Mouse (Mus musculus) embryonic facial prominence, embryonic 15.5 days (tissue): Measurements from ENCODE around the gene Acap3. TPM values are rescaled to one million over a fixed set of nuclear protein-coding genes. Genes with fewer than 3 reads are reported as not detected.

ENCODE experiments used
- ATAC-seq: fragments of 200-750 bp; cut with Nextera tagmentation; 2 replicates; pipeline ENCODE4 v1.8.0; 2017; ENCODE audit warnings: low read depth, moderate TSS enrichment; ENCODE audit not compliant: insufficient number of reproducible peaks, low FRiP score, low TSS enrichment
- H3K27ac ChIP-seq: fragments of 300-500 bp; sonication (generic); replicated peaks from 2 replicates; pipeline ENCODE4 v1.5.1; 2015; ENCODE audit warnings: mild to moderate bottlenecking, inconsistent platforms
- H3K27me3 ChIP-seq: fragments of 300-500 bp; sonication (generic); 2 replicates; pipeline ENCODE4 v1.6.1; 2015; ENCODE audit warnings: inconsistent platforms
- H3K36me3 ChIP-seq: fragments of 300-500 bp; sonication (generic); 2 replicates; pipeline ENCODE4 v1.6.1; 2015; ENCODE audit warnings: mild to moderate bottlenecking, inconsistent platforms
- H3K4me1 ChIP-seq: fragments of 300-500 bp; sonication (generic); 2 replicates; pipeline ENCODE4 v1.6.1; 2015; ENCODE audit warnings: inconsistent platforms
- H3K4me2 ChIP-seq: fragments of 300-500 bp; sonication (generic); replicated peaks from 2 replicates; pipeline ENCODE4 v1.6.1; 2015; ENCODE audit warnings: mild to moderate bottlenecking, inconsistent platforms
- H3K4me3 ChIP-seq: fragments of 300-500 bp; sonication (generic); replicated peaks from 2 replicates; pipeline ENCODE4 v1.5.1; 2015; ENCODE audit warnings: mild to moderate bottlenecking, inconsistent platforms
- H3K9ac ChIP-seq: fragments of 300-500 bp; sonication (generic); 2 replicates; pipeline ENCODE4 v1.6.1; 2015; ENCODE audit warnings: inconsistent platforms
- H3K9me3 ChIP-seq: fragments of 300-500 bp; sonication (generic); replicated peaks from 2 replicates; pipeline ENCODE4 v1.6.1; 2016; ENCODE audit warnings: inconsistent platforms
- WGBS: fragments of 180-500 bp; shearing (Covaris S2); methylation state at CpG from one replicate; pipeline ENCODE4 v1.1.7; 2015; 5-methylcytosine and 5-hydroxymethylcytosine counted together
- polyA plus RNA-seq: library from polyadenylated mRNA; unstranded; fragments of >200 nt; fragmentation: Nextera tagmentation; extraction: Ambion mirVana; gene quantifications from 2 replicates; pipeline ENCODE4 v1.2.1, GENCODE M21; 2015

The Acap3 gene
- polyA plus RNA-seq, 1 experiment from 2014 or later = 26.2 TPM

DNA sequence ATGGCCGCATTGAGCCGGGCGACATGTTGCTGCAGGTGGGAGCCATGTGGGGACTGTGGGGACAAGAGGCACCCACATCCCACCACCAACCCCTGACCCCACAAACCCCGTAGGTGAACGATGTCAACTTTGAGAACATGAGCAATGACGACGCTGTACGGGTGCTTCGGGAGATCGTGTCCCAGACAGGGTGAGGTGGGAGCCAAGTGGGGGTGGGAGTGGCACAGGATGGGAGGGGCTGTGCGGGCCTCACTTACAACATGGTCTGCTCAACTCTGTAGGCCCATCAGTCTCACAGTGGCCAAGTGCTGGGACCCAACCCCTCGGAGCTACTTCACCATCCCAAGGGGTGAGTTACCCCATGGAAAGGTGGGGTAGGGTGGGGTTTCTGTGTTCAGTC lies 36.6 kb upstream of the Acap3 start:
- Histone ChIP-seq H3K27ac (no peak overlapping the region), H3K9me3 (no peaks in the 10 kb centered on the region), H3K4me3 (no peak overlapping the region), H3K4me1 (peaks cover 5% of the 10 kb centered on the region; the same call in 1 of the 2 replicates), H3K9ac (no peak overlapping the region), H3K27me3 (no peaks in the 10 kb centered on the region), H3K36me3 (peaks cover 55% of the 10 kb centered on the region), H3K4me2 (no peak overlapping the region)
- no peak for ATAC-seq
- whole genome bisulfite sequencing = 94% methylated on average over 12 of the region's 12 CpGs

DNA sequence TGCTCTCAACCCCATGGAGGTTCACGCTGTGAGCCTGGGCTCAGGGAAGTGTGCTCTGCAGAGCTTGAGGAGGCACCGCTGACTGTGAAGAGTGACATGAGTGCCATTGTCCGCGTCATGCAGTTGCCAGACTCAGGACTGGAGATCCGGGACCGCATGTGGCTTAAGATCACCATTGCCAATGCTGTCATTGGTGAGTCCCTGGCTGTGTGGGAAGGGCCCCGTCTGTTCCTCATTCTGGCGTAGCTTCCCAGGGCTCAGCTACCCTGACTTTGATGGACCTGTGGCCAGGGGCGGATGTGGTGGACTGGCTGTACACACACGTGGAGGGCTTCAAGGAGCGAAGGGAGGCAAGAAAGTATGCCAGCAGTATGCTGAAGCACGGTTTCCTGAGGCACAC lies 35.6 kb upstream of the Acap3 start:
- Histone ChIP-seq H3K9me3 (no peaks in the 10 kb centered on the region), H3K4me1 (peaks cover 5% of the 10 kb centered on the region; the same call in 1 of the 2 replicates), H3K36me3 (peaks cover 66% of the 10 kb centered on the region), H3K4me2 (no peak overlapping the region), H3K4me3 (no peak overlapping the region), H3K27me3 (no peaks in the 10 kb centered on the region), H3K9ac (no peak overlapping the region), H3K27ac (no peak overlapping the region)
- 91% methylated on average over 12 of the region's 12 CpGs for WGBS
- no peak for ATAC-seq

DNA sequence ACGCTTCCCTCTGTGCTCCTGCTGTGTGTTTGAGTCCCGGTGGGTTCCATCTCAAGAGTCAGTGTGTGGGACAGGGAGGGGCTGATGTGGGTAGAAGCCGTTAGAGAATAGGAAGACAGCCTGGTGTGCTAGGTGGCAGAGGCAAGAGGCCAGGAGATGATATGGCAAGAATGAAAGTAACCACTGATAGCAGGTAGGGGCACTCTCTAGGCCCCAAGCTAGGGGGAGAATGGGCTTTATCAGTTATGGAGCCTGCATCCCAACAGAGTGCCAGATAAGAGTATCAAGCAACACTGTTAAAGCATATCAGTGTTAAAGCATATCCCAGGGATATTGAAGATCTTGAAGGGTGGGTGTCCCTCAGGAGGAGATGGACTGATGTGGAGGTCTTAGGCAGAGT lies 34.7 kb upstream of the Acap3 start:
- Histone ChIP-seq H3K4me3 (no peak overlapping the region), H3K36me3 (peaks cover 69% of the 10 kb centered on the region), H3K27ac (no peak overlapping the region), H3K4me2 (no peak overlapping the region), H3K9me3 (no peaks in the 10 kb centered on the region), H3K9ac (no peak overlapping the region), H3K27me3 (no peaks in the 10 kb centered on the region), H3K4me1 (peaks cover under 1% of the 10 kb centered on the region; the same call in 1 of the 2 replicates)
- ATAC-seq = no peak
- whole genome bisulfite sequencing = 89% methylated on average over 3 of the region's 3 CpGs

DNA sequence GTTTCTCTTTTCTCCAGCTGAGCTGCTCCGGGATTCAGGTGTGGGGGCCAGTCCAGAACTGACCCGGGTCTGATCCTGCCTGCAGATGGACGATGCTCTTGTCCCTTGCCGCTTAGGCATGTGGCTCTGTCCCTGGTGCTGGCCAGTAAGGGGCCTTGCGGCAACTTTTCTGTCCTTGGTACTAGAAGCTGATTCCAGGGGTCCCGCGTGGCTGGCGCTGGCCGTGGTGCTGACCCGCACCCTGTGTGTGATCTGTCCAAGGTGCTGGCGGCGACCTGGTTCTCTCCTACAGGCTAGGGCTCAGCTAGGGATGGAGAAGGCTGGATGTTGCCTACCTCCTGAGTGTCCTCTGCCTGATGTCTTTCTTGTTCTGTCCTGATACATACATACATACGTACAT lies 32.3 kb upstream of the Acap3 start:
- H3K4me3 ChIP-seq = no peak overlapping the region
- peaks cover 61% of the 10 kb centered on the region for H3K36me3 ChIP-seq
- no peak overlapping the region for H3K4me2 ChIP-seq
- ATAC-seq = no peak
- H3K27ac ChIP-seq = no peak overlapping the region
- no peaks in the 10 kb centered on the region for H3K9me3 ChIP-seq
- 17% methylated on average over 13 of the region's 13 CpGs for WGBS
- H3K9ac ChIP-seq = no peak overlapping the region
- H3K4me1 ChIP-seq = no peaks in the 10 kb centered on the region
- no peaks in the 10 kb centered on the region for H3K27me3 ChIP-seq

DNA sequence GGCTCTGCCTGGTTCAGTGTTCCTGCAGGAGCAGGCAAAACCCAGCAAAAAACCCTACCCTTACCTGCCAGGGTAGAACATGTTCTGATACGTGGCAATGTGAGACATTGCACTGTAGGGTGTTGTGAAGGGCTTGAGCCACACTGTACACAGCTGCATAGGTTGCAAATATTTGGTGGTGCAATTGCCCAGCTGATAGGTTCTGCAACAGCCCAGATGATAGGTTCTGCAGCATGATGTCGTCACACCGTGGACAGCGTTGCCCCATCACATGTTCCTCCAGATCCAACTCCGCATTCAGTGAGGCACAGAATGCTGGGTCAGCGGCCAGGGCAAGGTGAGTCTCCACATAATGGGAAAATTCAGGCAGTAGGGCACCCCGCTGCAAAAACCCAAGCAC lies 29.8 kb upstream of the Acap3 start:
- WGBS = 84% methylated on average over 7 of the region's 7 CpGs
- ATAC-seq = no peak
- peaks cover 61% of the 10 kb centered on the region for H3K36me3 ChIP-seq
- no peaks in the 10 kb centered on the region for H3K27me3 ChIP-seq
- H3K27ac ChIP-seq = no peak overlapping the region
- H3K4me1 ChIP-seq = no peaks in the 10 kb centered on the region
- H3K9me3 ChIP-seq = no peaks in the 10 kb centered on the region
- no peak overlapping the region for H3K4me2 ChIP-seq
- H3K9ac ChIP-seq = no peak overlapping the region
- H3K4me3 ChIP-seq = no peak overlapping the region

DNA sequence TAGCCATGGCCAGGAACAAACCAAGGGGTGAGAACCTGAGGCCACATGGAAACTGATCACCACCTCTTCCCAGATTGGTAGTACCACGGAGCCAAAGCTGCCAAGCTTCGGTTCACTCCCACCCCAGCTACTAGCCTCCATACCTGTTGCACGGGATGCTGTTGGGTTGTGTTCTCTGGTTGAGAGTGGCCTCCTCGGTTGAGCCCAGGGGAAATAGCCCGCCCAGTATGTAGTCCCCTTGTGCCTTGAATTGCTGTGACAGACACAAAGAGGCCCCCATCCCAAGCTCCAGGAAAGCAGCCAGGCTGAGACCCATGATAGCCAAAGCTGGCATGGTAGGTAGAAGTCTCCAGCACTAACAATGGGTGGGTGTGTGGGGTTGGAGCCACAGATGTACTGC lies 28.6 kb upstream of the Acap3 start, which contains the start of gene Tas1r3:
Gene Tas1r3 (minus strand): TSS at position 362 of the 400 bp plus-strand sequence.
- H3K36me3 ChIP-seq = peaks cover 52% of the 10 kb centered on the region

DNA sequence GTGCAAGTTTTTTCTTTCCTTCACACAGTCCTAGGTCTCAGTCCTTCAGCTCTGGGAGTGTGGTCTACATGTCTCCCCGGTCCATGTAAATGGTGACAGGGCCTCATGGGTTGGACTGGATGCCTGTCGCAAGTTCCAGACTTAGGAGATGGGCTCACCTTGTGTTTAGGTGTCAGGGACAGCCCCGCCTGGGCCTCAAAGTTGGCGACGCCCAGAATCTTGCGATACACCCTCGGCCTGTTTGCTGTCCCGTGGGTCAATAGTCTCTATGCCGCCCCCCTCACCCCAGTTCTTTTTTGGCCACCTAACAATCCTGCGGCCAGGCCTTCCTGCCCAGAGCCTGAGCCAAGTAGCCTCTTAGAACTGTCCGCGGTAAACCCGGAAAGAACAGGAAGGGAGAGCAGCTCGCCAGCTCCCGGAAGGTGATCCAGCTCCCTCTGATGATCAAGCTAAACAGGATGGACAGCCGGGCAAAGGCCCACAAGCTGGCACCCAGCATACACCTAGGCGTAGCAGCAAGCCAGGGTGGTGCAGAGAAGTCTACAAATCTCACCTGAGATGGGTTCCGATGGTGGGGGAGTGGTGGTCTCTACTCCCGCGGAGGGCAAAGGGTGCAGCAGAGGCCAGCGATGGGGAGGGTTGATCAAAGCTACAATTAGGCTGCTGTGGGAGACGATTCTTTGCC lies 22.9 kb upstream of the Acap3 start:
- ATAC-seq = peak; percentile 23; the same call in 1 of the 2 replicates
- H3K27ac ChIP-seq = peak overlapping the region; percentile 39; the same call in 1 of the 2 replicates
- H3K4me3 ChIP-seq = peak overlapping the region; percentile 78
- H3K4me2 ChIP-seq = peak overlapping the region; percentile 93
- 7% methylated on average over 22 of the region's 22 CpGs for WGBS
- no peaks in the 10 kb centered on the region for H3K27me3 ChIP-seq
- H3K36me3 ChIP-seq = peaks cover 47% of the 10 kb centered on the region
- H3K4me1 ChIP-seq = peaks cover 26% of the 10 kb centered on the region
- H3K9ac ChIP-seq = peak overlapping the region; percentile 71
- no peaks in the 10 kb centered on the region for H3K9me3 ChIP-seq

More for the DNA sequence above, 28.6 kb upstream of the Acap3 start, which contains the start of gene Tas1r3:
- WGBS = 77% methylated on average over 5 of the region's 5 CpGs
- Histone ChIP-seq H3K4me1 (peaks cover under 1% of the 10 kb centered on the region; the same call in 1 of the 2 replicates), H3K4me3 (no peak within 1 kb of the TSS), H3K9me3 (no peaks in the 10 kb centered on the region), H3K27ac (no peak within 1 kb of the TSS), H3K27me3 (no peaks in the 10 kb centered on the region), H3K4me2 (no peak within 1 kb of the TSS), H3K9ac (no peak within 1 kb of the TSS)
- ATAC-seq = no peak

DNA sequence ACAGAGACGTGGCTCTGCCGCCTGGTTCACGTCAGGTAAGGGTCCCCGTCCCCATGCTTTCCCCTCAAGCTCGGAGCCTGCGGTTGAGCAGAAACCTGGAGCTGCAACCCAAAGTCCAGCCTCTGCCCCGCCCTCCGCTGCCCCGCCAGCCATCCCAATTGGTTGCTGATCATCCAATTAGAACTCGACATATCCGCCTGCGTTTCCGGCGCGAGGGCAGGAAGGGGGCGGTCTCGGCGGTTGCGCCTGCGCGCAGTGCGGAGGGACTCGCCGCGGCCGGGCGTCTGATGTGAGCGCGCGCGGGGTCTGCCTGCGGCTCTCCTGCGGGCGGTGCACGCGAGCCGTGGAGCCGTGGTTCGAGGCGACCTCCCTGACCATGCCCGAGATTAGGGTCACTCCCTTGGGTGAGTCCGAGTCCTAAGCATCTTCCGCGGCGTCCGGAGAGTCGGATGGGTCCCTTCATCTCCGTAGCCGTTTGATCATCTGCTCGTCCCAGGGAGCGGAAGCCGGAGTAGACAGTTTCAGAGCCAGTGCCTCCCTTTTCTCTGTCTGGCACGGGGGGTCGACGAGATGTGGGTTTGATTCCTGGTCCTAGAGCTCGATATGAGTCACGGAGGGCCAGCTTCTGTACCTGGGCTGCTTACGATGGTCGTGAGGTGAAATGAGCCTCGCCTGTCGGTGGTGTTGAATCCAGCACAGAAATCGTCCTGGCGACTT lies 22.1 kb upstream of the Acap3 start, which contains the start of the genes Cptp and Ints11:
Gene Cptp (minus strand): TSS at position 124 of the 717 bp plus-strand sequence.
Gene Ints11 (plus strand): TSS at position 230 of the 717 bp plus-strand sequence.
- Histone ChIP-seq H3K9me3 (no peaks in the 10 kb centered on the region), H3K36me3 (peaks cover 53% of the 10 kb centered on the region), H3K4me2 (peak within 1 kb of the TSS; percentile 93), H3K27ac (peak within 1 kb of the TSS; percentile 48; the same call in 1 of the 2 replicates), H3K4me3 (peak within 1 kb of the TSS; percentile 78), H3K9ac (peak within 1 kb of the TSS; percentile 71), H3K27me3 (no peaks in the 10 kb centered on the region), H3K4me1 (peaks cover 26% of the 10 kb centered on the region)
- under 1% methylated on average over 63 of the region's 63 CpGs for WGBS
- peak; percentile 95 for ATAC-seq

DNA sequence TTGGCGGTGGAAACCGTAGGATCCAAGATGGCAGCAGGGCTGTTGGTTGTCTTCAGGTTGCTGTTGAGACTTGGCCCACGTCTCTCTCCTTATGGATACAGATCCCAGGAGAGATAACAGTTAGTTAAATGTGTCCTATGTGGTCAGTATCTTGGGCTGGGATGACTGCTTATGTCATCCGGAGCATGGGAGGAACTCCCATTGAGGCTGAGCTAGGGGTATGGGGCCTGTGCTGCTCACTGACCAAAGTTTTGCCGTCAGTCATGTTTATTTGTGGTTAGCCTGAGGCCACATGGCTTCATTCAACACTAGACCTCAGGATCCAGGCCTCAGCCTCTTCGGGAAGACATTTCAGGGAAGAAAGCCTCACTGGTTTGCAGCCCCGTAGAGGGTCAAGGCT lies 20.2 kb upstream of the Acap3 start:
- 88% methylated on average over 7 of the region's 7 CpGs for WGBS
- peaks cover 50% of the 10 kb centered on the region for H3K36me3 ChIP-seq
- no peak overlapping the region for H3K4me3 ChIP-seq
- no peaks in the 10 kb centered on the region for H3K27me3 ChIP-seq
- H3K9me3 ChIP-seq = no peaks in the 10 kb centered on the region
- no peak overlapping the region for H3K27ac ChIP-seq
- no peak for ATAC-seq
- no peak overlapping the region for H3K4me2 ChIP-seq
- H3K9ac ChIP-seq = no peak overlapping the region
- H3K4me1 ChIP-seq = peaks cover 26% of the 10 kb centered on the region

DNA sequence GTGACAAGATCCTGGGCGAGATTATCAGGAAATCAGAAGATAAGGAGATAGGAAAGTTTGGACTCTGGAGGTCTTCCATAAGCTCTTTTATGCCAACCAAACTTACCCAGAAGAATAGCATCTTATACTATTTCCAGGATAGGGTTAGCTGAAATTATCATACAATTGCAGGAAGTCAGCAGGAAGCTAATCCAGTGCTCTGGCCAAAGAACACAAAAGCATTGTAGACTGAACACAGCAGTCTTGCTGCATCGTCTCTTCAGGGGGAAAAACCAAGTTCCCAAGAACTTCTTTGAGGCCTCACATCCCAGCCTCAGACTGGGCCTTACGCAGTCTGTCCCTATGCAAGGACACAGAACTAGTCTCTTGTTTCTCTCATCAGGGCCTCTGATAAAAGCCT lies 8.0 kb upstream of the Acap3 start:
- no peak for ATAC-seq
- Histone ChIP-seq H3K4me3 (no peak overlapping the region), H3K27me3 (no peaks in the 10 kb centered on the region), H3K4me1 (no peaks in the 10 kb centered on the region), H3K9me3 (no peaks in the 10 kb centered on the region), H3K27ac (no peak overlapping the region), H3K4me2 (no peak overlapping the region), H3K36me3 (peaks cover 45% of the 10 kb centered on the region), H3K9ac (no peak overlapping the region)
- 76% methylated on average over 3 of the region's 3 CpGs for WGBS

DNA sequence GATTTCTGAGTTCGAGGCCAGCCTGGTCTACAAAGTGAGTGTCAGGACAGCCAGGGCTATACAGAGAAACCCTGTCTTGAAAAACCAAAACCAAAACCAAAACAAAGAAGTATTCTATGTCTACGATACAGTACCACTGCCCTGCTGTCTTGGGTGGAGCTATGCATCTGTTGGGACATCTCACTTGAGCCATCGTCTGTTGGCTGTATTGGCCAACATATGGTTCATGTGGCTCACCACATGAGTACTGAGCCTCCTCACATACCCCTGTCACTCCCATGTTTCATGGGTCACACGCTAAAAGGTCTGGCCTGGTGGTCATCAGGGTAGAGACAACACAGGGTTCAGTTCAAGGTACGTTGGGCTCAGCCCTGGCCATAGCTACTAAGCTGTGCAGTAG lies 5.3 kb upstream of the Acap3 start:
- Histone ChIP-seq H3K4me2 (no peak overlapping the region), H3K27ac (no peak overlapping the region), H3K27me3 (no peaks in the 10 kb centered on the region), H3K9me3 (no peaks in the 10 kb centered on the region), H3K9ac (no peak overlapping the region), H3K36me3 (peaks cover 50% of the 10 kb centered on the region), H3K4me1 (peaks cover 13% of the 10 kb centered on the region), H3K4me3 (no peak overlapping the region)
- 91% methylated on average over 5 of the region's 5 CpGs for WGBS
- no peak for ATAC-seq
